Mouse (Mus musculus): ENCODE measurements around the gene Gstm1. TPM values are rescaled to one million over a fixed set of nuclear protein-coding genes. Genes with fewer than 3 reads are reported as not detected.

The Gstm1 gene
- polyA plus RNA-seq, 1 experiment, result 124 TPM

GRCm38 (mm10) chr3:108050493-108050892, 32.7 kb upstream of the Gstm1 start:
- no peaks in the 10 kb centered on the region for H3K4me1 ChIP-seq (replicated peaks; ENCODE audit: control insufficient read depth, insufficient read depth, low read length)
- H3K27ac ChIP-seq (ENCODE audit: control insufficient read depth, insufficient read depth, low read length), result no peak overlapping the region
- 94% methylated on average over 5 of the region's 5 CpGs for whole genome bisulfite sequencing
- no peaks in the 10 kb centered on the region for H3K36me3 ChIP-seq (ENCODE audit: control insufficient read depth, insufficient read depth, low read length)
- TF ChIP-seq POLR2A (IDR thresholded peaks at IDR 0.05; ENCODE audit: control insufficient read depth, extremely low read depth, insufficient read depth, low read length, poor library complexity), result no peak
- no peak for TF ChIP-seq CTCF (IDR thresholded peaks at IDR 0.05; ENCODE audit: borderline replicate concordance, control insufficient read depth, extremely low read depth, insufficient read depth, low read length, poor library complexity)
- H3K27me3 ChIP-seq (ENCODE audit: control insufficient read depth, insufficient read depth, low read length), result no peaks in the 10 kb centered on the region
- no peak overlapping the region for H3K4me3 ChIP-seq (ENCODE audit: control insufficient read depth, insufficient read depth, low read length)
- DNase-seq, result no peak

DNA sequence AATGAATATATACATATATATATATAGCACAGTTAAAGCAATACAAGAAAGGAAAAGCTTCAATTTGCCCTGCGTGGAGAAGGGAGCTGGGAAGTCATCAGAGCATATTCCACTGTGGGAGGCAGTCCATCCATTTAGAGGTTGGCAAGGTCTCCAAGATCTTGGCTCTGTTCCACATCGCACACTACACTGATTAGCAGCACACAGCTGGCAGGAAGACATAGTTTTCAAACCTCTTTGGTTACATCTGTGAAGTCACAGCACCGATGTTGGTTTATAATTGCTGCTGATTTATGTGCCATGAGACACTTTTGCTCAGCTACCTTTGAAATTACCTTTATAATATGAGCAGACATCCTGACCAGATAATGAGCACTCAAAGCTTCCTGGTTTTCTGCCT, 30.5 kb upstream of the Gstm1 start:
- H3K4me1 ChIP-seq (replicated peaks; ENCODE audit: control insufficient read depth, insufficient read depth, low read length), result peaks cover 6% of the 10 kb centered on the region
- no peak for DNase-seq
- 69% methylated on average over 3 of the region's 3 CpGs for WGBS
- H3K27ac ChIP-seq (ENCODE audit: control insufficient read depth, insufficient read depth, low read length), result no peak overlapping the region
- H3K36me3 ChIP-seq (ENCODE audit: control insufficient read depth, insufficient read depth, low read length), result no peaks in the 10 kb centered on the region
- H3K27me3 ChIP-seq (ENCODE audit: control insufficient read depth, insufficient read depth, low read length), result no peaks in the 10 kb centered on the region
- no peak overlapping the region for H3K4me3 ChIP-seq (ENCODE audit: control insufficient read depth, insufficient read depth, low read length)
- no peak for TF ChIP-seq POLR2A (IDR thresholded peaks at IDR 0.05; ENCODE audit: control insufficient read depth, extremely low read depth, insufficient read depth, low read length, poor library complexity)
- no peak for TF ChIP-seq CTCF (IDR thresholded peaks at IDR 0.05; ENCODE audit: borderline replicate concordance, control insufficient read depth, extremely low read depth, insufficient read depth, low read length, poor library complexity)

- H3K36me3 ChIP-seq (ENCODE audit: control insufficient read depth, insufficient read depth, low read length), result no peaks in the 10 kb centered on the region
- H3K27me3 ChIP-seq (ENCODE audit: control insufficient read depth, insufficient read depth, low read length), result no peaks in the 10 kb centered on the region
- H3K27ac ChIP-seq (ENCODE audit: control insufficient read depth, insufficient read depth, low read length), result no peak overlapping the region
- H3K4me3 ChIP-seq (ENCODE audit: control insufficient read depth, insufficient read depth, low read length), result no peak overlapping the region
- WGBS, result 91% methylated on average over 2 of the region's 2 CpGs
- no peak for DNase-seq
- TF ChIP-seq POLR2A (IDR thresholded peaks at IDR 0.05; ENCODE audit: control insufficient read depth, extremely low read depth, insufficient read depth, low read length, poor library complexity), result no peak
- no peak for TF ChIP-seq CTCF (IDR thresholded peaks at IDR 0.05; ENCODE audit: borderline replicate concordance, control insufficient read depth, extremely low read depth, insufficient read depth, low read length, poor library complexity)
- peaks cover 6% of the 10 kb centered on the region for H3K4me1 ChIP-seq (replicated peaks; ENCODE audit: control insufficient read depth, insufficient read depth, low read length)
Observed at GRCm38 (mm10) chr3:108046944-108047655, 29.3 kb upstream of the Gstm1 start.

DNA sequence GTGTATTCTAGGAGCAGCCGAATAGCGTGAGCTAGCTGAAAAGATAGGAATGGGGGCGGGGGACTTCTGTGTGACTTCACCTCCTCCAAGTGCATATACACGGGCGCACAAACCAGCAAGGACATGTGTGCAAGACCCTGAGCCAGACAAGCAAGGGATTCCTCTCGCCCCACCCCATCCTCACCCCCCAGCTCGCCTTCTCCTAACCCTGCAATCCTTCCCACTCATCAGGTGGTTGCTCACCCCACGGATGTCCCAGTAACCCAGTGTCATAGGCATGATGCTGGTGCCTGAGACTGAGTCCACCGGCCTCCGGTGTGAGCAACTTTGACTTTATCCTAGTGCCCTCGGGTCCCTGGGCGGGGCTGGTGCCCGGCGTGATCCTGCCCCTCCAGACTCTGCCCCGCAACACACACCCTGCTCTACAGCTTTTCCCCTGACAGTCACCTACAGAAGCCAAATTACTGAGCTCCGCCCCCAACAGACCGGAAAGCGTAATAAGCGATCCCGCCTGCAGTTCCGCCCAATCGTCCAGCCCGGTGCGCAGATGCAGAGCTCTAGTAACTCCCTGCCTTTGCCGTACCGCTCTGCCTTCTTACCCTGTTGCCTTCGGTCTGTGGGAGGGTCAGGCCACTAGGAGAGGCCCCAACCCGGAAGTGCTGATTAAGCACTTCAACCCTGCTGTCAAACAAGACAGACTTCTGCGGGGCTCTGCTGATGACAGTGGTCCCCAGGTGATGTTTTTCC, 26.8 kb upstream of the Gstm1 start, which contains the start of gene Gstm4:
TSS of gene Gstm4 (minus strand) at position 501 of the 747 bp plus-strand sequence.
- peak within 1 kb of the TSS; percentile 6; the same call in 1 of the 2 replicates for H3K27ac ChIP-seq (ENCODE audit: control insufficient read depth, insufficient read depth, low read length)
- WGBS, result 5% methylated on average over 29 of the region's 29 CpGs
- peak within 1 kb of the TSS; percentile 66 for H3K4me3 ChIP-seq (ENCODE audit: control insufficient read depth, insufficient read depth, low read length)
- H3K4me1 ChIP-seq (replicated peaks; ENCODE audit: control insufficient read depth, insufficient read depth, low read length), result peaks cover 6% of the 10 kb centered on the region
- DNase-seq, result peak; percentile 84
- no peaks in the 10 kb centered on the region for H3K36me3 ChIP-seq (ENCODE audit: control insufficient read depth, insufficient read depth, low read length)
- no peaks in the 10 kb centered on the region for H3K27me3 ChIP-seq (ENCODE audit: control insufficient read depth, insufficient read depth, low read length)
- TF ChIP-seq POLR2A (IDR thresholded peaks at IDR 0.05; ENCODE audit: control insufficient read depth, extremely low read depth, insufficient read depth, low read length, poor library complexity) (peak; percentile 56; the same call in 1 of the 2 replicates), CTCF (IDR thresholded peaks at IDR 0.05; ENCODE audit: borderline replicate concordance, control insufficient read depth, extremely low read depth, insufficient read depth, low read length, poor library complexity) (0 out of 2 replicates have a peak, but pooled peaks have one; percentile 57)

DNA sequence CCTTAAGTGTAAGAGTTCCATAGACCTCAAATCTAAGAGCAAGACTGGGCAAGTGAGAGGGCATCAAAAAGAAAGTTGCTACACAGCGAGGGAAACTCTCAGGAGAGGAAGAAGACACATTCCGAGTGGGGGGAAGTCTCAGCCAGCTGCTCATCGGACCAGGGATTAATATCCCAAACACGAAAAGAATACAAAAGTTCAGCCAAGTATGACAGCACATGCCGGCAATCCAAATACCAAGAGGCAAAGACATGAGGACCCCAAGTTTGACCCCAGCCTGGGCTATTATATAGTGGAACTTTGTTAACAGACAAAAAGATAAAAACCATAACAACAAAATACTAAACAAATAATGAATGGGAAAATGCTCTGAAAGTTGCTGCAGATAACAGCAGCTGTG, 15.4 kb upstream of the Gstm1 start:
- Histone ChIP-seq H3K27me3 (ENCODE audit: control insufficient read depth, insufficient read depth, low read length) (no peaks in the 10 kb centered on the region), H3K4me1 (replicated peaks; ENCODE audit: control insufficient read depth, insufficient read depth, low read length) (no peaks in the 10 kb centered on the region), H3K4me3 (ENCODE audit: control insufficient read depth, insufficient read depth, low read length) (no peak overlapping the region), H3K36me3 (ENCODE audit: control insufficient read depth, insufficient read depth, low read length) (no peaks in the 10 kb centered on the region), H3K27ac (ENCODE audit: control insufficient read depth, insufficient read depth, low read length) (no peak overlapping the region)
- TF ChIP-seq CTCF (IDR thresholded peaks at IDR 0.05; ENCODE audit: borderline replicate concordance, control insufficient read depth, extremely low read depth, insufficient read depth, low read length, poor library complexity) (no peak), POLR2A (IDR thresholded peaks at IDR 0.05; ENCODE audit: control insufficient read depth, extremely low read depth, insufficient read depth, low read length, poor library complexity) (no peak)
- WGBS, result 90% methylated on average over 5 of the region's 5 CpGs
- no peak for DNase-seq

DNA sequence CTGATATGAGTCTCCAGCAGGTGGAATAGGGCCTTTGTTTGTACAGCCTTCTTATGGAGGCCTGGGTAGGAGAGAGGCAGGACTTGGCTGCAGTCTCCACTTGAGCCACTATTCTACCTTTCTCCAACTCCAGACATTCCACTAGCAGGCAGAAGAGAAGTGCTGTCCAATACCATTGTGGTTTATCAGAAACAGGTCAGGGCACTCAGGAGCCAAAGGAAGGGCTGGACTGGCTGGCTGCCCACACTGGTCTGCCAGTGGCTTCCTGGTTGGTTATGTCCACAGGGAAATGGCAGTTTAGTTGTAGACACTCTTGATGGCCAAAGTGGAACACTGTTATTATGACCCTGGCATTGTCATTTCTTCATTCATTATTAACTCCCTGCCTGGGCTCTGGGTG, 14.3 kb upstream of the Gstm1 start:
- Histone ChIP-seq H3K4me1 (replicated peaks; ENCODE audit: control insufficient read depth, insufficient read depth, low read length) (no peaks in the 10 kb centered on the region), H3K36me3 (ENCODE audit: control insufficient read depth, insufficient read depth, low read length) (no peaks in the 10 kb centered on the region), H3K27me3 (ENCODE audit: control insufficient read depth, insufficient read depth, low read length) (no peaks in the 10 kb centered on the region), H3K27ac (ENCODE audit: control insufficient read depth, insufficient read depth, low read length) (no peak overlapping the region), H3K4me3 (ENCODE audit: control insufficient read depth, insufficient read depth, low read length) (no peak overlapping the region)
- no peak for DNase-seq
- no peak for TF ChIP-seq CTCF (IDR thresholded peaks at IDR 0.05; ENCODE audit: borderline replicate concordance, control insufficient read depth, extremely low read depth, insufficient read depth, low read length, poor library complexity)
- no peak for TF ChIP-seq POLR2A (IDR thresholded peaks at IDR 0.05; ENCODE audit: control insufficient read depth, extremely low read depth, insufficient read depth, low read length, poor library complexity)

Measured in thymus, adult 2 months (tissue).